Mouse (Mus musculus): ENCODE measurements around the gene Fut2.
A peak's percentile ranks its signal among the peaks of the same experiment; 100 is the strongest.

Gene Fut2

GRCm38 (mm10) chr7:45598960-45599879 lies 67.0 kb downstream of the Fut2 start:
- DNase-seq (ENCODE audit: low spot score in 2 of 2), result peak; percentile 74 to 79
